Mouse (Mus musculus): ENCODE results near the gene Dera. TPM values are rescaled to one million over a fixed set of nuclear protein-coding genes. Genes with fewer than 3 reads are reported as not detected.
"Not testable (repeated sequence)": the region's sequence is repeated elsewhere in the genome, so short reads cannot be mapped to it uniquely, and the experiment has no call there.

The Dera gene
- 10 to 100 TPM; 12.7 to 14.5 TPM for total RNA-seq (2021)
- long read RNA-seq, experiment 1, transcript Dera-201 (9 exons, 1,729 nt): major isoform, 8 of 9 reads
- long read RNA-seq, experiment 1, partial matches to known transcripts: 0 of 9 reads
- long read RNA-seq, experiment 1, other reads (novel, unspliced or antisense): 1 of 9 reads
- long read RNA-seq, experiment 2, transcript Dera-201 (9 exons, 1,729 nt): major isoform, 14 of 16 reads
- long read RNA-seq, experiment 2, partial matches to known transcripts: 2 of 16 reads
- long read RNA-seq, experiment 2, other reads (novel, unspliced or antisense): 0 of 16 reads

- DNase-seq: peak; percentile 87
Measured at GRCm38 (mm10) chr6:137754056-137754856, at the start of gene Dera. TSS of gene Dera (plus strand) at chr6:137754546.

DNA sequence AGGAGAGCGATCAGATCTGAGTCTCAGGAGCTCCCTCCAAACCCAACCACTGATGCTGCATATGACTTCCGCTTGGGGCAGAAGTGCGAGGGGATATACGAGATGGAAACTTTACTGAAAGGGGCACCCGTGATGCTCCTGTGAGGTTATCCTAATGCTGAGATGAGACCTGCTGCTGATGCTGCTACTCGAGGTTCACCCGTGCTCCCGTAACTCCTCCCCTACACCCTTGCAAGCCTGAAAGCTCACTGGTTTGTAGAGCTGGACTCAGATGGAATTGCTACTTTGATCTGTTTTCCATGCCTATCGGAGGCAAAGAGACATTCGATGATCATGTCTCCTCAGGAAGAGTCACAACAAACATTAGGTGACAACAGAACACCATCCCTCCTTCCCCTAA is 48.1 kb upstream of the Dera start:
- no peak for DNase-seq

DNA sequence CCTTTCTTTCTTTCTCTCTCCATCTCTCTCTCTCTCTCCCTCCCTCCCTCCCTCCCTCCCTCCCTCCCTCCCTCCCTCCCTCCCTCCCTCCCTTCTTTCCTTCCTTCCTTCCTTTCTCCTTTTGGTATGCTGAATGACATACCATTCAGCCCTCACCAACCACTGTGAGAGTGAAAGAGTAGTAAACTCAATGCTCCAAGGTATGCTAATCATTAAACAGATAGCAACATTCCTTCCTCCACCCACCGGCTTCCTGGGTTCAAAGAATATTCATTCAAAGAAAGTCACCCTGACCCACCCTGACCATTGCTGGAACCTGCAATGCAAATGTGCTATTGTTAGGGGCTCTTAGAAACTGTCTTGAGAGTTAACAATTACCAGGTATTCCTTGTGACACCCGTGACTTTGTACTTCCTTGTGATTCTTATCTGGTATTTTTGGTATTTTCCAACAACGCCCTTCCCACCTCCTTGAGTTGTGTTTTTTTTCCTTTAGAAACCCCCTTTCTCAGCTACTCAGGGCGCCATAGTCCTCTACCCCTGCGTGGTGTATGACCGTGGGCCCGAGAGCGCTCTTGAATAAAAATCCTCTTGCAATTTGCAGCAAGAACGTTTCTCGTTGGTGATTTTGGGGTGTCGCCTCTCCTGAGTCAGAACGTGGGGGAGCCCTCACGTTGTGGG is 45.5 kb upstream of the Dera start:
- not testable (repeated sequence) for DNase-seq

GRCm38 (mm10) chr6:137710179-137711037 is 43.9 kb upstream of the Dera start:
- no peak for DNase-seq

DNA sequence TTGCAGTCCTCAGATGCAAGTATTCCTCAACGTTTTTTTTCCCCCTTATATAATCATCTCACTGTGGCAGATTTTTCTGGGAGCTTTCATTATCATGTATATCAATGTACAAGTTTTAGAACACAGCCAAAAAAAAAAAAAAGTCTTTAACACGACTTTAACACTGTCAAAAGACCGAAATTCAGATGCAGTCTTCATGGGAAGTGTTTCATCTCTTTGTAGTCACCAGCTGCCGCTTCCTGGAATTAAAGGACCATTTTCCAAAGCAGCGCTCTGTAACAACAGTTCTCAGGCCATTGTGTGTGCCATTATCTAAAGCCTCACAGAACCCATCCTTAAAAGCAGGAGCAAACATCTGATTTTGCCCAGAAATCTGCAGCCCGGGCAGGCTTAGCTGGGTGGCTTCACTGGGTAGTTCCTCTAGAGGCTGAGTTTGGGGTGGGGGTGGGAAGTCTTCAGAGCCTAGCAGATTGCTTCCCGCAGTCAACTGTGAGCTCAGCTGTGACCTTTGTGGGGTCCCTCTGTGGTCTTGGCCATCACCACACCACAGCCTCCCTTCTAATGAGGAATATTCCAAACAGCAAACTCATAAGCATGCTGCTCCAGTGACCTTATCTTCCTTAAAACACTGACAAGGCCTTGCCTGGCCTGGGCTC is 41.6 kb upstream of the Dera start:
- DNase-seq: no peak

GRCm38 (mm10) chr6:137713310-137713664 is 41.1 kb upstream of the Dera start:
- DNase-seq: no peak

DNA sequence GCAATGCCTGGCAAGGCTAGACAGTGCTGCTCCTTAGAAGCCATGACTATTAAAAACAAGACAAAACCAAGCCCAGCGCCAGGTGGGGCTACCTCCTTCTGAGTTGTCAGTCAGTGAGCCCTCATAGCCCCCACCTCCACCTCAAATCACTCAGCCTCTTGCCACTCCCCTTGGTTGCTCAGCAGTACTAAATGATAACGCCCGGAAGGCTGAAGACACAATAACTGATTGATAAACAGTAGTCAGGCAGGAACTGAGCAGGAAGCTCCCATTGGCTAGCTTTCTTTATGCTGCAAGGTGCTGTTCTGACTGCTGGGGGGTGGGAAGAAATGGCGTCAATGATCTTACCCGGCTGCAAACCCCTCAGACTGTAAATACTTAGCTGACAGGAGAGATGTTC is 37.5 kb upstream of the Dera start:
- DNase-seq: no peak

- no peak for DNase-seq
Measured at GRCm38 (mm10) chr6:137722220-137722931, 32.0 kb upstream of the Dera start.

DNA sequence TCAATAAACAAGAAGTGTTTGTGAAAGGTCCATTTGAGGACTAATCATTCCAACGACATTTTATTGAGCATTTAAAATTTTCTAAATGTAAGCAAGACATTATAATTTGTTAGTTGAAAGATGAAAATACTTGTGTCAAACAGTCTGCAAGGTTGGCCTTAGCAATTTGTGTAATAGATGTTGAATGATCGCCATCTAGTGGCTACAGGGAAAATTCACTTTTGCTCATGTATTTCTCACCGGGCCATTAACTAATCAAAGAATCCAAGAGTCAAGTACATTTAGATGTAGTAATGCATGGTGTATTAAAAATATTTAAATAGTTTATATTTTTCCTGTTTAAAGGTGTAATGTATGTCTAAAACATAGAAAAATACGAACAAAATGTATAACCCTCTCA is 30.4 kb upstream of the Dera start:
- DNase-seq: no peak

- no peak for DNase-seq
Measured at GRCm38 (mm10) chr6:137734460-137734845, 19.9 kb upstream of the Dera start.

DNA sequence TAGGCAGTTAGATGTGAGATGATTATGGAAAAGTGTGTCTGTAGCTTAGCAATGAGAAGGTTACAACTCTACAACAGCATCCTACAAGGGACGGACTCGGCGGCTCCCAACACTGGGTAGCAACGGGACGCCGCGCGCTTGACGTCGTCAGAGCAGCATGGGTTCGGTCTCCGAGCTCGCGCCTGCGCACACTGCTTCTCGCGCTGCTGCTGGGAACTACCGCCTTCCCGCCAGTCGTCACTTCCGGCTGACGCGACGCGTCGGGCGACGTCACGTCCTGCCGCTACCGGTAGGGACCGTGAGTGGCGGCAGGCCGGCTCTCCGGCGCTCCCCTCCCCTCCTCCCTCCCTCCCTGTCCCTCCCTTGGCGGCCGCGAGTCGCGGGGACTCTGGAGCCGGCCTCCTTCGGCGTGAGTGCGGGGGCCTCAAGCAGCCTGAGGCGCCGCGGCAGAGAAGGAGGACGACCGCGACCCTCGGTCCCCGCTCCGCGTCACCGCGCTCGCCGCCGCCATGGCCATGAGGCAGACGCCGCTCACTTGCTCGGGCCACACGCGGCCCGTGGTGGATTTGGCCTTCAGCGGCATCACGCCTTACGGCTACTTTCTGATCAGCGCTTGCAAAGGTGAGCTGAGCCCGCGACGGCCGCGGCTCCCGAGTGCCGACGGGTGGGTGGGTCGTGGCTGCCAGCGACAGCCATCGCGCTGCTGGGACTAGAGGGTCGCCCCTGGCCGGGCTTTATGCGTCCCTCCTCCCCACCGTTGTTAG is 19.3 kb upstream of the Dera start, which contains the start of gene Strap:
Gene Strap, plus strand, starts transcription at position 233 of the 764 bp plus-strand sequence.
- peak; percentile 96 for DNase-seq

DNA sequence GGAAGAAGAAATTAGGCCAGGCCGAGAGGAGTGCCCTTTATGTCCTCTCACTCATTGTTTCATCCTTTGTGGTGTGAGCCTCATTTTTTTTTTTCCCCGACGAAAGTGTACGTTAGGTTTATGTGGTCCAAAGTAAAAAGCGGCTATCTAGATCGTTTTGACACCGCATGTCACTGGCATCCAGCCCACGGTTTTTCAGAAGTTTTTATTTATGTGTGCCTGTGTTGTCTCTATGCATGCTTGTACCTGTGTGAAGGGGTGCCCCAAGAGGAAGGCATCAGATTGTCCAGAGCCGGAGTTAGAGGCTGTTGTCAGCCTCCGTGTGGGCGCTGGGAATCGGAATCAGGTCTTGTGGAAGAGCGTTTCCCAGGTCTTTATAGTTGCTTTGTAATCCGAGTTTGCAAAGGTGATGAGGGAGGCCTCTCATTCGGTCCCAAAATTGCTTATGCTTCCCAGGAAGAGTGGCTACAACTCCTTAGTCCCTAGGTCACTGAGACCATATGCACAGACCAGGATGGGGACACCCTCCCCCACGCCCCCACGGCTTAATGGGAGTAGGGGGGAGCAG is 18.6 kb upstream of the Dera start:
- DNase-seq: no peak

GRCm38 (mm10) chr6:137740972-137741371 is 13.4 kb upstream of the Dera start:
- no peak for DNase-seq

- no peak for DNase-seq
Measured at GRCm38 (mm10) chr6:137744700-137745099, 9.6 kb upstream of the Dera start.

DNA sequence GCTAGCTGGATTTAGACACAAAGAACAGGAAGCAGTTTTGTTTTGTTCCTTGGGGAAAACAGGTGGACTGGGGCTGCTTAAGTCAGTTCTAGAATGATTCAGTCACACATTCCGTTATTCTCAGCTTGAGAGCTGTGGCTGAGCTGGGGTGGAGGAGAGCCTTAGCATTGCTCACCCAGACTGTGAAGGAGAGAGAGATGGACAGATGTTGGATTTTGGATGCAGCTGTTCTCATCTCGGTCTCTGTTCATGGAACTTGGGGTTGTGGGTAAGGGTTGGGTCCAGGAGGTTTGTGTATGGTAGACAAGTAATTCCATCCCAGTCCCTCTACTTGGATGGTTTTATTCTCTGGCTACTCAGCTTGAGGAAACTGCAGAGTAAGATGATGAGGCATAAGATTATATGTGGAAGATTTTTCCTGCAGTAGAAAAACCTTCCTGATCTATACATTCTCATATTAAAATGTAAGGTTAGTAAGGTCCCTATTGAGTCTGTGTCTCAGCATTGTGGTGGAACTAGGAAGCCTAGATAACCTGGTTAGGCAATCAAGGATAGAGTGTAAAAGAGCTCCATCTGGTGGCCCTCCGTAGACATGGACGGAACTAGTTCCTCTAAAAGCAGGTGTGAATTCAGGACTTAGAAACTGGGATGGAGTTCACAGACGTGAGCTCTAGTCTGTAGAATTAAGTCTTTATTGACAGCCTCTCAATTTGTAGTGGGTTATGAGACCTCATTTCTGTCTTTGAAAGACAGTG is 7.0 kb upstream of the Dera start:
- no peak for DNase-seq

DNA sequence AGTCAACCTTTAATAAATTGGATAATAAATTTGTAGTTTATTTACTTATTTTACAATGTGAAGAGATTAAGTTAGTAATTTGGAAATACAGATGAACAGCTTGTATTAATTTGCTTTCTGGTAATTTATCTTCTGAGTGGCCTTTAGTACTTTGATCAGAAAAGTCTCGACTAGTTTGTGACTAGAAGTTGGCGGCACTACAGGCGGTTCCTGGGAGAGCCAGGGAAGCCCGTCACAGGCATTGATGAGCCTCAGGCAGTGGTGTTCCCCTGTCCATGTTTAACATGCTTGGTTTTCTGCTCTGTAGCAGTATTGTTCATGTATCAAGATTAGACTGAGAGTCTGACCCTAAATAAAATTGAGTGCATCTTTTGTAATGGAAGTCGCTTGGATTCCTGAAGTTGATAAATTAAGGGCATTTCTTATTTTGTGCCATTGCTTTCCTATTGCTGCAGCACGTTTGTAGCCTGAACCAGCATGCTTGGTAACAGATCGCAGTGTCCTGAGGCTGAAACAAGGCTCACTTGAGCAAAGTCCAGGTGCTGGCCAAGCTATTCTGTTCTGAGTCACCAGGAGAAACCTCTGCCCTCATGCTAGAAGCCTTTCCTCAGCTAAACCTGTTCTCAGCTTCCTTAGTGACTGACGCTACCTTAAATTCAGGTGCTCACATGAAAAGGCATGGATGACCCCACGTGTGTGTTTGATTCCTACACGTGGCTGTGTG is 2.6 kb upstream of the Dera start:
- no peak for DNase-seq

- DNase-seq: no peak
Measured at GRCm38 (mm10) chr6:137752275-137752655, 2.1 kb upstream of the Dera start.

DNA sequence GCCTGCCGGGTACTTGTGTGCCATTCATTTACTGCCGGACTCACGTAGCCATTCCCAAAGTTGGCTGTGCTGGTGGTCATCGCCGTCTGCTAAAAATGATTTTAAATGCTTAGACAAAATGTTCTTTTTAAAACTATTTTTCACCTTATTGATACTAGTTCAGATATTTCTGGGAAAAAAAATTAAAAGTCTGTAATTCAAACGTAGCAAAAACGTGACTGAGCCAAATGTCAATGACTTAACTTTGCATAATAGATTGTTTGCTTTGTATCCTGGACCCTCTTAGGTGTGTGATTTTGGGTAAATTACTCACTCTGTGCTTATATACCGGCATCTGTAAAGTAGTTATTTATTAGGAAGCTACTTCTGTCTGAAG is 499 bp downstream of the Dera start:
- DNase-seq: no peak

Measured in gastrocnemius, postnatal 10 days (tissue).